Mouse (Mus musculus): ENCODE results near the gene Dagla.

The Dagla gene

DNA sequence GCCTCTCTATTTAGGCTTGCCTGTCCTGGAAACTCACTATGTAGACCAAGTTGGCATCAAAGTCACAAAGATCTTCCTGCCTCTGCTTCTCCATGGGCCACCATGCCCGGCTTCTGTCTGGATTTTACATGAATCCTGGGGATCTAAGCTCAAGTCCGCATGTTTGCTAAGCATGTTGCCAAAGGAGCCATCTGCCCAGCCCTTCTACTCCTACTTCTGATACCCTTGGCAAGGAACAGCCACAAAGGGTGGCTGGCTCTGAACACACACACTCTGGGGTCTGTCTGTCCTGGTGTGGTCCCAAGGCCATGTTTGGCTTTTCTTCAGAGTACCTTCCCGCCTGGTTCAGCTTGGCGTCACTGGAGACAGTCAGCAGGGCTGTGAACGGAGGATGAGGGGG, 2.7 kb upstream of the Dagla start:
- DNase-seq, result no peak

DNA sequence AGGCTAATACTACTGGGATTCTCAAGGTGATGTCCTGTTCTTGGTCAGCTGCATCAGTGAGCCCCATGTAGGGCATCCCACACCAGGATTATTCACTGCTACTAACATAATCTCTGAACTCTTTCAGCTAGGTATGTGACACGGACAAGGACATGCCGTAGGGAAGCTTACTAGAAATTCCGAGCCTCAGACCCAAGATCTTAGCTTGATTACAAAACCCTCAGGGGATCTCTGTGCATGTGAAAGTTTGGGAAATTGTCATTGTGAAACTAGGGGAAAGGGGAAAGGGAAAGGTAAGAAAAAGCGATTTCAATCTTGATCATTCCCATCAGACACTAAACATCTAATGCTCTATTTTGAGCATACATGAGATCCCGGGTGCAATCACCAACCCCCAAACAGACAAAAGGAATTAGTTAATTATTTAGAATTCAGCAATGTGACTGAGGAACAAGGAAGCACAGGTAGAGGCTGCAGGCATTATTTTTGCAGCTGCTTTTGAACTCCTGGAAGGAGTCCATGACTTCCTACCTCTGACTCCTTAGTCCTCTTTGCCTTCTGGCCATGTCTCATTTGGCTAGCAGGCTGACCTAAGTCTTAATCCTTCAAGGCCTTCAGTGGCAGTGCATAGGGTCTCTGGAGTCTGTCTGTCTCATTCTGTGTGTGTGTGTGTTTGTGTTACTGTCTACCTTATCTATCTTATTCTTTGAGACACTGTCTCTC, 2.0 kb upstream of the Dagla start:
- DNase-seq, result no peak

DNA sequence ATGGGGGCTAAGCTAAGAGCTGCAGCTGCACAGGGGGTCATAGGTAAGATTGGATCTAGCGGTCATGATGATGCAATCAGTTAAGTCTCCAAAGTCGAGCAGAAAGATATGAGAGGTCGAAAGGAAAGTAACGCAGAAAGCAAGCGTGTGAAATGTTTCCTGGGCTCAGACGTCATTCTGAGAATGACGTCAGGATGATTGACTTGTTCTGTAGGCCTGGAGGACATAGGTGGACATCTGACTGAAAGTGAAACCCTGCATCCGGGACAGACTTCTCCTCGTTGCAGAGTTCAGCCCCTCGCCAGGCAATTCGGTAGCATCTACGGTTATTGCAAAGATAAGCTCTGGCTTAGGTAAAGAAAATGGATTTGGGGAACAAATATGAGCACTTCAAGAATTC, 963 bp upstream of the Dagla start:
- DNase-seq, result no peak

DNA sequence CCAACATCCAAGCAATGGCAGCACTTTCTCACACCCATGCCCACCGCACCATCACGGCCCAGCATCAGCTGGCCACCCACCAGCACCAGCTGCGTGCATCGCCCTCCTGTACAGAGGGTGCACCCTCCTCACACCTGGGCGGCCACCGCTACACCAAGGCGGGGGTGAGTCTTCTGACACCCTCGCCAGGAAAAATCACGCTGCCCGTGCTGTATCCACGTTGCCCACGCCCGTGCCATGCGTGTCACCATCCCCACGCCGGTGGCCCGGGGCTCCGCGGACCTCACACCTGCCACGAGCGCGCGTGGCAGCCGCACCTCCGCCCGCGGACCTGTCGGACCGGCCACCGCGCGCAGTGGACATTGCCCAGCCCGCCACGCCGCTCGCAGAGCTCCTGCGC, 282 bp downstream of the Dagla start:
- DNase-seq, result no peak

DNA sequence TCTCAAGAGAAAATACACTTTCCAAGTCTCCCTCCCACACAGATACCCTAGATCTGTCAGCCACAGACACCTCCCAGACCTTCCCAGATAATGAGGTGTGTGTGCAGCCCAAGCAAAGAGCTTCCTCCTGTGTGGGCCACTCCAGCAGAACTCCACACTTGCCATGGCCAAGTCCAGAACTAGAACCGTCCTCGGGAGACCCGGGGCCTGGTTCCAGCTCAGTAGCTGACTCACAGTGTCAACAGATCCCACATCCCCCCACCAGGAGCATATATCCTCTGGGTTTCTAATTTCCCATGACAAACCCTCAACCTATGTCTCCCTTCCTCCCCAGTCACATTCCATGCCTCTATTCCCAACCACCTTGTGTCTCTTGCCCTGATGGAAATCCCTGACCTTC, 1.8 kb downstream of the Dagla start:
- no peak for DNase-seq

DNA sequence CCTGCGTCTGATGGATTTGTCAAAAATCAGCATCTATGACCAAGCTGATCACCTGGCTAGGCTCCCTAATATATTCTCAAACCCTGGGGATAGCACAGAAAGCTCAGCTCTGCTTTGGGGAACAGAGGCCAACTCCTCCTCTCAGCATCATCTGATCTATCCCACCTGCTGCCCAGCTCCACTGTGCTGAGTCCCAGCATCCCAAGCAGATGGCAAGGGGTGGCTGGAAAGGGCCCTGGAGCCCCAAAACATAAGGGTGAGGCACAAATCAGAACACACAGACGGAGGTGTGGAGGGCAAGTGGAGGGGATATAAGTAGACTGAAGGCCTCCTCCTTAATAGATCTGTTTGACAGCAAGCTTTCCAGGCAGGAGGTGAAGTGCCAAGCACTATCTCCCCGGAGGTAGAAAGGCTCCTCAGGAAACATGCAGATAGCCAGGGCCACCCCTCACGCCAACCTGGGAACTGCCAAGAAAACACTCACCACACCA, 2.8 kb downstream of the Dagla start:
- DNase-seq, result no peak

DNA sequence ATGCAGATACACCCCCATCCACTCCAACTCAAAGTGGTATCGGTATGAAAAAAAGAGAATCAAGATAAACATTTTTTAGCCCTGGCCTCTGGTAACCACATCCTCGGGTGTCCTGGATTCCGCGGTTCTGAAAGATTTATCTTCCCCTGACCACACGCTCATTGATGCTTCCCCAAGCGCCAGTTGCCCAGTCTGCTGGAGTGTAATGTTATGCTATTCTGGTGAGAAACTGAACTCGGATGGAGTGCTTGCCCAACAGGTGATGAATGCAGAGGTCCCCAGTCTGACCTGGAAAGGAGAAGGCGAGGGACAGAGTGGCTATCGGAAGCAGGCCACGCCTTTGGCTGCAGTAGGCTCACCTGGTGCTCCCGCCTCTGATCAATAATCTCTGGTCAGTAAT, 3.4 kb downstream of the Dagla start:
- no peak for DNase-seq

DNA sequence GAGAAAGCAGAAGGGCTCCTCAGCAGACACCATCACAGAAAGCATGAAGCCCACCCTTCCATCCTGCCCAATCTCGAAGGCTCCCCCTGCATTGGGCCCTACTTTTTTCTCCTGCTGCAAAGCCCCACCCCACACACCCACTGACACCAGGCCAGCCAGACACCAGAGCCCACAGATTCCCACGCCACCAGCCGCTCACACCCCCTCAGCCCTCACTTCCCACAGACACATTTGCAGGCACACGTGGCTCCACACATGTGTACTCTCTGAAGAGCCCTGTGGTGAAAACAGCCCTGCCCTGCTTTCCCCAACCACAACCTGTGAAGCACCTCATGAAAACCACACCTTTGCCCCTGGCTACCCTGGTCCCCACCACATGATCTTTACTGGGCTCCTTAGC, 3.9 kb downstream of the Dagla start:
- DNase-seq, result no peak

DNA sequence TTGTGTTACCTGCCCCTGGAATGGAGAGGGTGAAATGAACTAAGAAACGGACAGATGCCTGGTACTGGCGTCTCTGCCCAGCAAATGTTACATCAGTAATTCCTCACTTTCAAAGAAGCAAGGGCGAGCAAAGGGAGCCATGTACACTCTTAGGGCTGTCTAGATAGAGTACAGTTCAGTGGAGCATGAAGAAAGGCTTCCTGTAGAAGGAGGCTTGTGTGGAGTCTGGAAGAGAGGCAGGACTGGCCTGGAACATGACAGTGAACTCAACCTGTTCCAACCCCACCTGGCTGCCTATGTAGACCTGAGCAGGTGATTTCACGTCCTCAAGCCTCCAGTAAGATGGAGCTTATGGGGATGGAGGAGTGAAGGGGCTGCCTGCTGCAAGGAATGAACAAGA, 6.4 kb downstream of the Dagla start:
- DNase-seq, result no peak

DNA sequence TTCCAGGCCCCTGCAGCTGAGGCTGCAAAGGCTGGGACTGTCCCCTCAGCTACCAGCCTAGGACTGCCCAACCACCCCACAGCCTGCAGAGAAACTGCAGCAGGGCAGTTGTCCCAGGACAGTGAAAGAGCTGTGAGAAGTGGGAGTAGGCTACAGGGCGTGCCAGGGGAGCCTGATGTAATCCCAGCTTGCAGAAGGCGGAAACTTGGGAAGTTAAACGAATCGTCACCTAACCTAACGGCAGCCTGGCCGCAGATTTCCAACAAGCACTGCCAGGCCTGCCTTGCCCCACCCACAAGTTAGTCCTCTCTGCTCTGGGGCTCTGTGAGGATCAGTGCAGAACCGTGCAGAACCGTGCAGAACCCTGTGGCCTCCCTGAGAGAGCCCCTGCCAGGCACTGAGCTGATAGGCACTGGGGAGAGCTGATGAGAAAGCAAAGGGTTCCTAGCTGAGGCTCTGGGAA, 7.6 kb downstream of the Dagla start:
- DNase-seq, result no peak

DNA sequence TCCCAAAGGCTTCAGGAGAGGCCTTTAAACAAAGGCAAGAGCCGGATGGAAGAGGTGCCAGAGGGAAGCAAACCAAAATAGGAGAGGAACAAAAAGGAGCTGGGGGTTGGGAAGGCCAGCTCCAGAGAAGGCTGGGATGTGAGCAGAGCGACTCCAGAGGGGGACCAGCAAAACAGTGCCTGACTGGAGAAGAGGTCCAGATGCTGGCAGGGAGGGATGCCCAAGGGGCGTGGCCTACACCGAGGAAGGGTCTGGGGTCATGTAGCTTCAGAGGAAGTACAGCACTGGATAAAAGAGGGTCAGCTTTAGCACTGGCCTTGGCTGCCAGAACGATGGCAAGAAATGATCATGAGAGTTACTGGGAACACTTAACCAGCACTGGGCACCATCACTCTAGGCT, 8.4 kb downstream of the Dagla start:
- DNase-seq, result no peak

DNA sequence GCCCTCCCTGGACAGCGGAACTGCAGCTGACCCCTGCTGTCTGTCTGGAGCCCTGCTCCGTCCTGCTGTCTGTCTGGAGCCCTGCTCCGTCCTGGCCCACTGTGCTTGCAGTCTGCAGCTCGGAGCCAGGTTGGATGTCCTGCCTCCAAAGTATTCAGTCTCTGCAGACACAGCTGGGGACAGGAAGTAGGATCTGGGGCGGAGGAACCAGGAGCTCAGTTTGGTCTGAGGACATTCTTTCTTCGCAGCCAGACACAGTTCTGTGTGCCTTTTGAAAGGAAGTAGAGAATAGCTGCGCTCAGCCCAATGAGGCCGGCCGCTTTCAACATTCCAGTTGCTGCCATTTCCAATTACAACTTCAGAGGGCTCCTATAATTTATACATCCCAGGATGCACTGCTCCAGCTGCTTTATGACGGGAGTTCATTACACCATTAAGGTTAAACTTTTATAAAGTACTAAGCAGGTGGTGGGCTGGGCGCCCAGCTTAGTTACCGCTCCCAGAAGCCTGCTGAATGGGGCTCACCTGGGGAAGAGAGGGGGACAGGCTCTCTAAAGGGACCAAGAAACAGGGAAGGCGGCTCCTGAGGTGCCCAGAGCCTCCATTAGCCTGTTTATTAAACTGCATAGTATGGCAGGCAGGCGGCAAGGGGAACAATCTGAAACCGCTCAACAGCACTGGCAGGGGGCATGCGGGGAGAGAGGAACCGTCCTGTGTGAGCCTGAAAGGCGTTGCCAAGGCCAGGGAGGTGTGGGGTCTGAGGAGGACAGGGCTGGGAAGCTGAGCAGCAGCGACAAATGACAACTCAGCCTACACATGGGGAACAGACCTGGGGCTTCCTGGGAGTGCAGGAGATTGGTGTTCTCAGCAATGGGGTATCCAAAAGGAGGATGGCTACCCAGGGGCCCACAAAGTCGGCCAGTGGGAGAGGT, 9.8 kb downstream of the Dagla start:
- no peak for DNase-seq

DNA sequence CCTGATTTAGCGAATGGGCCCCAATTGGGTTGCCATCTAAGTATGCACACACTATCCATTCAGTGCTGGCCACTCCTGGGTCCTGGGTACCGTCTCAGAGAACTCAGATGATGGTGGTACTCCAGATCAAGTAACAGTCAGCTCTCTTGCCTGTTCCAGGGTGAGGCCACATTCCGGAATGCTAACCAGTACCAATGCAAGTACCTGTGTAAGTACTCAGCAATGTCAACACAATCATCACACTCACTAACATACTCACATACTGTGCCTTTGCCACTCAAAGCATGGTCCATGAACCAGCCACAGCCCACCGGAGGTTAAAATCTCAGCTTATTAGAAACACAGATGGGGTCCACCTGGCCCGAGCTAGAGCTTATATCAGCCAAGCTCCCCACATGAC, 10.7 kb downstream of the Dagla start:
- no peak for DNase-seq

DNA sequence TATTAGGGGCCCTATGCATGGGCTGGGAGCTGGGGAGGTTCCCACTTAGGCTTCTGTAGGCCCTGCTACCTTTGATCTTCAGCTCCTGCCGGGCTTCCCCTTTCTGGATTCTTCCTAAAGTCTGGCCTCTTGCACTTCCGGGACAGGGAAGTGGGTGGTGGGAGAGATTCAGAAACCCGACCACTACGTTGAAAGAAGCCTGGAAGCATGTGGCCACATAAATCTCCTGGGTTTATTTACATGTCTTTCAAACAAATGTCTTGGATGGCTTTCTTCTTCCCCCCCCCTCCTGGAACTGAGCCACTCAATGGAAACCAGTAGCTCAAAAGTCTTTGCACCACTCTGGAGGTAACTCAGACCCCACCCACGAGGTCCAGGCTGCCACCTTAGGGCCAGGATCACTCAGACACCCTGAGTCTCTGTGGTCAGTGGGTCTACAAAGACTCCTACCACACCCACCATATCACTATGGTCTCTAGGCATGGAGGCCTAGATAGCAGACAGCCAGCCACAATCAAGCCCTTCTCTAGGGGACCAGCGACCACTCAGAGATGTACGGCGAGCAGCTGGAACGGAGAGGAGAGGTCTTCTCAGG, 12.7 kb downstream of the Dagla start:
- DNase-seq, result no peak

DNA sequence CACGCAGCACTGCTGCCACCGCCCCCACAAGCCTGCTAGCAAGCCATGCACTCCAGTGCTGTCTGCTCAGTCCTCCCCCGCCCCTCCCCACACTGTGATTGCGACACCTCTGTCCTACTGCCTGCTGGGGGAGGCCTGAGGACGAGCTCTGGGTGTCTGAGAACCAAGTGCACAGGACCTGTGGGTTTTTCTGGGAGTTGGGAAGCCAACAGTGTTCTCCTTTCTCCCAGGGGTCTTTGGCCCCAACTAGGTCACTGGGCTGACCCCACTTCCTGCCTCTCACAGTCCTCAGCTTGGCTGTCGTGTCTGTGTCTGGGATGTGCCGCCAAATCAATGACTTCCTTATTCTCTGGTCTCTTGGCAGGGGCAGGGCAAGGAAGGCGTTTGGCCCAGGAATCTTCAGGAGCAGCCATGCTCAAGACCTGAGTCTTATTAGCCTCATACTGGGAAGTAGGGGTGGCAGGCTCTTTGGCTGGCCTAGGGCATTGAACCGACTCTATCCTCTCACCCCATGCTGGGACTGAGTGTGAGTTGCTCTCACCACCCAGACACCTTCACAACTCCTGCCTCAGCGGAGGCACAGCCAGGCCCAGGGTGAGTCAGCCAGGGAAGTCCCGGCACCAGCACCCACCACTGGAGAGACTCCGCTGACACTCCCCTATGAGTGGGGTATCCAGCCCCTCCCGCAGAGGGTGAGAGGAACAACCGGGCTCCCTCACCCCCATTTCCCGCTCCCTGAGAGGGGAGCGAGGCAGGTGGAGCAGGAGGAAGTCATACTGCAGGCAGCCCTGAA, 14.3 kb downstream of the Dagla start:
- no peak for DNase-seq

DNA sequence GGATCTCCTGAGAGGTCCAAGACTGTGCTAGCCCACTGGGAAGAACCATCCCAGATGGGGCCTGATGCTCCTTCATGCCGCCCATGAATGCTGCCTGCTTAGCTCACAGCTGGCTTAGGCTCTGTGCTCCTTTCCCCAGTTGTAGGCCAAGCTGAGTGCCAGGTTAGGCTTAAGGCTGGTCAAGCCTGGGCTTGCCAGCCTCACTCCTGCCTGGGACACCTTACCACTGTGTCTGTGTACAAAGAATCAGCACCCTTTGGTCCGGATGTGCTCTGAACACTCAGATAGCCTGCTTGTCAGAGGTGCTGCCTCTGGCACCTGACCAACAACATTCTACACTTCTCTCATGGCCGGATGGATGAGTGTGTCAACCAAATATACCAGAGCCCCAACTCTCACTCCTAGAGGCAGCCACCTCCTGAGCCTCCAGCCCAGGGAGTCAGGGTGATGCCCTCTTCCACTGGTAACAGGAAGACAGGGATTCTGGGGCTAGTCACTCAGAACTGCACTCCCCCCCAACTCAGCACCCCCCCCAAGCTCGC, 15.0 kb downstream of the Dagla start:
- no peak for DNase-seq

DNA sequence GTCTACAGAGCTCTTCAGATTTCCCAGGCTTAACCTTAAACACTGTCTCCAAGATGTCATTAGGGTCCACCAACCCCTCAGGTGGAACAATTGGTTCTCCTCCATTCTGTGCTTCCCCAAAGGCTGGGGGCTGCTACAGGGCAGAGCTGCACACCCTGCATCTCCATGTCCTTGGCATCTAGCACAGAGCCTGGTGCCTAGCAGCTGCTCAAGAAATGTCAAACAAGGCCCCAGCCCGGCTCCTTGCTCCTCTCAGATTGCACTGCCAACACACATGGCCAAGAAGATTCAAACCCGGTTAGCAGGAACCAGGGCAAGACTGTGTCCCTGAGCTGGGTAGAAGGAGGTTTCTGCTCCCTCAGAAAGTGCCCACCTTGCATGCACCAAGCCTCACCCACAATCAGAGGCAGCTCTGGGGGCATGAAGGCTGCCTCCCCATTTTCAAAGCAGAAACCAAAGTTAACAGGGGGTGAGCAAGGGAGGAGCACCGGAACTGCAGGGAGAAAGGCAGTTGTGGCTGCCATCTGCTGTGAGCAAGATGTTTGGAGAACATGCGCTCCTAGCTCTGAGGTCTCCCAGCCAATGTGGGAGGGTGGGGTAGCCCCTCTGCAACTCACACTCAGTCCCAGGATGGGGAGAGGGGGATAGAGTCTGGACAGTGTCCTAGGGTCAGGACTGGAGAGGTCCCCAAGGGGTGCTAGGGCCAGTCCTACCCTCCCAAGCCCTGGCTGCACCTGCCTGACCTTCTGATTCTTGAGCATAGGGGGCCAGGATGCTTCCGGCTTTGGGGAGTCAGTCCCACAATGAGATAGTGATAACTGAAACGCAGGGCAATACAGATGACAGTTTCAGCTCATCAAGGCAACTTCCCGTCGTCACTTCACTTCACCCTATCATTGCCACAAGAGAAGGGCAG, 16.3 kb downstream of the Dagla start:
- DNase-seq, result no peak

DNA sequence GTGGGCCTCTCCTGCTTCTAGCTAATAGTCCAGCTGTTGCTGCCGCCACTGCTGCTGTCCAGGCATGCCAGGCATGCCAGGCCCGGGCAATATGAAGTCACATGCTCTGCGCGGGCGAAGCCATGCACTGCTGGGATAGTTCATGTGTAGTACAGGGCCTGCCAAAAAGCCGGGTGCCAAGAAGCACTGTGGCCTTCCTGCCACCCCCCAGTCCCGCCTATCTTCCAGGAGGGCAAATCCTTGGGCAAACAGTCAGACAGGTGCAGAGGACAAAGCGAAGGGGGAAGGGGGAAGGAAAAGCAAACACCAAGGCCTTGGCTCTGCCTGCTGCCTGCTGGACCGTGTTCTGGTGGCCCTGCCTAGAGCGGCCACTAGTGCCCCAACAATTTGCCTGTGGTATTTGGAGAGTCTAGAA, 18.2 kb downstream of the Dagla start:
- DNase-seq, result no peak

DNA sequence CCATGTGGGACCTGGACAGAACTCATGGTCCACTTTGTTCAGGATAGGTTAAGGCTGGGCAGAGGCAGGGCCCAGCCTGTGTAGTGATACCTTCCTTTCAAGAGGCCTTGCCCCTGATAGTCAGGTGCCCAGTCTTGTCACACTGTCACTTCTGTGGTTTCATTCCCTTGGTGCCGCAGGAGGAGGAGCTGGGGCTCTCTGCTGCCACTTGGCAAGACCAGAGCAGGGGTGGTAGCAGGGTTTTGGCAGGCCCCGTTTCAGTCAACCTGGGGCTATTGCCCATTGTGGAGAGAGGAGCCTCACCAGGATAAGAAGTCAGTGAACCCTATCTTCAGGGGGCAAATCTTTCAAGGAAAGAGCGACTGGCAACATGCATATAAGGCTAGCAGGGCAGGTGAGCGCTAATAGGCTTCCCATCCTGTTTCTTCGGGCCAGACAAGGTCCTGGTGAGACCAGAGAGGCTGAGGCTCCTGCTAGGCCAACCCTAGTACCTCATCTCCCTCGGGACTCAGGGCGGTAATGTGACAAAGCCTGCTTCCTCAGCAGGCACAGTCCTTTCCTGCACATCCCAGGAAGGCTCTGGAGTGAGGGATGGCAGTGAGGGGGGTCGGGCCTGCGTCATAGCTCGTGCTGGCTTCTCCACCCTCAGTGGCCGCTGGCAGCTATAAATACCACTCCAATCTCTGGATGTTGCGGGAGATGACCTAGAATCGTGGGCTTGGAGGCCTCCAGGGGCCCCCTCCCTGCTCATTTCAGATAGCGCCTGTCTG, 23.7 kb downstream of the Dagla start:
- DNase-seq, result no peak

DNA sequence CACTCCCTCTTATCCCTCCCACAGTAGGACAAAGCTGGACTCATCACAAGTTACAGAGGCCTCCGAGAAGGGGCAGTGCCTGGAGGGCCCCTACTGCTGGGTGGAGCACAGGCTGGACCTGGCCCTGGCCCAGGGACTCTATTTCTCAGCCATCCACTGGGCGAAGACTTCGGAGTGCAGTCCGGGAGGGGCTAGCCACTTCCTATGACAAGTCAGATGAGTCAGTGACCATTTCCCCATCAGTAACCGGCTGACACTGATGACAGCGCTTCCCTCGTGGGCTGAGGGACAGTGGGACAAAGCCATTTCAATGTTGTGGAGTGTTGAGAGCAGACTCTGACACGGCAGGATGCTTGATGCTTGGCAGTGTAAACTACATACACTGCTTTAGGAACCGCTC, 25.0 kb downstream of the Dagla start:
- no peak for DNase-seq

All from cerebellum, adult 11 months (tissue).